Comparison of ENCODE assay signal across 14 mouse cellular contexts in the genomic region with DNA sequence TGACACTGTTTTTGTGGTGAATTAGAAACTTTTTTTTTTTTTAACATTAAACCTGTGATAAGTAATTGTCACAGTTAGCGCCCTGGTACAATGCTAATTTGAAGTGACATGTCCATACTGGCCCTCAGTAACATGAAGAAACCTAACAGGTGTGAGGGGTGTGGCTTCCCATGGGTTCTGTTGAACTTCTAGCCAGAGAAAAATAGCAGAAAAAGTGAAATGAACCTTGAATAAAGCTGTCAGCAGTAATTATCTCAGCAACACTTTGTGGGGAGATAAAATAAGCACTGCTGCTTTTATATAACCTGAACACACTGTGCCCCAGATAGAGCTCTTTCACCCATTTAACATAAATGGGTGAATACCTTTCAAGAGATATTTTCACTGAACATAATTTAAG.
DNase-seq lines count a peak whose midpoint lies in the region; ATAC-seq and TF ChIP-seq lines count a peak whose summit lies in the region.
"Had no signal": no experiment of that assay in that cellular context is flagged by ENCODE, and none has a peak within 500 bp of the region (broad histone marks: within the 10 kb centered on the region; RNA-seq: fewer than 3 reads in every experiment).

No protein-coding gene starts in this region.

- 78% methylated on average over 1 of the region's 1 CpGs for WGBS in midbrain, postnatal 0 days
- 71% methylated on average over 1 of the region's 1 CpGs for WGBS in midbrain, embryonic 10.5 days

- no peaks in the 10 kb centered on the region for H3K9me3 ChIP-seq in midbrain, postnatal 0 days (ENCODE audit: low read length)
- no peaks in the 10 kb centered on the region for H3K9me3 ChIP-seq in midbrain, embryonic 10.5 days (replicated peaks)
- H3K9me3 ChIP-seq: neural tube, embryonic 12.5 days had no signal

- no peaks in the 10 kb centered on the region for H3K36me3 ChIP-seq in midbrain, postnatal 0 days (ENCODE audit: insufficient read depth, low read length)
- H3K36me3 ChIP-seq in midbrain, embryonic 10.5 days: no peaks in the 10 kb centered on the region
- H3K36me3 ChIP-seq: neural tube, embryonic 12.5 days had no signal

- ATAC-seq in cerebellum, adult (ENCODE audit: insufficient number of reproducible peaks, low FRiP score, low TSS enrichment): peak; percentile 88
- ATAC-seq in midbrain, postnatal 0 days (ENCODE audit: low FRiP score): no peak

- no peak for DNase-seq in cerebellum, postnatal 4 days (ENCODE audit: low spot score in 2 of 2)
- peak; percentile 43 for DNase-seq in midbrain, postnatal 0 days (ENCODE audit: low spot score)
- no peak for DNase-seq in midbrain, embryonic 10.5 days (ENCODE audit: low spot score)
- peak; percentile 6 to 35 for DNase-seq in cerebellum, postnatal 10 days
- DNase-seq in B cell, adult 2 months: no peak
- no peak for DNase-seq in heart, postnatal 14 days
- no peak for DNase-seq in adrenal gland, adult (ENCODE audit: inconsistent age in 2 of 2, low spot score in 1 of 2)
- DNase-seq: heart, adult 18-20 months; kidney, adult 8-10 months; kidney, postnatal 4 days; lung, embryonic 14.5 days; right cerebral cortex, postnatal 4 days had no signal

- no peak overlapping the region for H3K9ac ChIP-seq in midbrain, postnatal 0 days (replicated peaks; ENCODE audit: low read length, poor library complexity, severe bottlenecking)
- H3K9ac ChIP-seq: lung, embryonic 14.5 days; neural tube, embryonic 12.5 days had no signal

- no peak overlapping the region for H3K4me3 ChIP-seq in midbrain, postnatal 0 days (ENCODE audit: low read depth, low read length)
- H3K4me3 ChIP-seq in midbrain, embryonic 10.5 days: no peak overlapping the region
- H3K4me3 ChIP-seq: neural tube, embryonic 12.5 days had no signal

- no peak for TF ChIP-seq CTCF in midbrain, postnatal 0 days (IDR thresholded peaks at IDR 0.05)

- H3K4me2 ChIP-seq in midbrain, postnatal 0 days (ENCODE audit: low read depth, low read length, poor library complexity, severe bottlenecking): no peak overlapping the region
- H3K4me2 ChIP-seq: lung, embryonic 14.5 days; neural tube, embryonic 12.5 days had no signal

- no peak overlapping the region for H3K27ac ChIP-seq in midbrain, postnatal 0 days (ENCODE audit: low read depth, low read length)
- no peak overlapping the region for H3K27ac ChIP-seq in midbrain, embryonic 10.5 days (replicated peaks)
- H3K27ac ChIP-seq: neural tube, embryonic 12.5 days had no signal

- H3K27me3 ChIP-seq in midbrain, postnatal 0 days (ENCODE audit: insufficient read depth, low read length): no peaks in the 10 kb centered on the region
- no peaks in the 10 kb centered on the region for H3K27me3 ChIP-seq in midbrain, embryonic 10.5 days (ENCODE audit: low read depth, poor library complexity, severe bottlenecking)
- H3K27me3 ChIP-seq: neural tube, embryonic 12.5 days had no signal

- intact Hi-C loops in heart, postnatal 14 days (cut with DNase I): no loop called here

- no peaks in the 10 kb centered on the region for H3K4me1 ChIP-seq in midbrain, postnatal 0 days (ENCODE audit: insufficient read depth, low read length)
- H3K4me1 ChIP-seq in midbrain, embryonic 10.5 days: peaks cover 20% of the 10 kb centered on the region
- H3K4me1 ChIP-seq: neural tube, embryonic 12.5 days had no signal

Comparison
In these comparisons a context has a peak if more than half of its experiments do, and no peak if none do; other contexts are left out.
1. DNase-seq: peak in midbrain, postnatal 0 days (single experiment) and cerebellum, postnatal 10 days (2 of 2); none in cerebellum, postnatal 4 days (0 of 2), midbrain, embryonic 10.5 days (single experiment), B cell, adult 2 months (0 of 2), heart, postnatal 14 days (0 of 2) and adrenal gland, adult (0 of 2).